Mouse (Mus musculus): ENCODE data around the gene Slc22a1.

DNA sequence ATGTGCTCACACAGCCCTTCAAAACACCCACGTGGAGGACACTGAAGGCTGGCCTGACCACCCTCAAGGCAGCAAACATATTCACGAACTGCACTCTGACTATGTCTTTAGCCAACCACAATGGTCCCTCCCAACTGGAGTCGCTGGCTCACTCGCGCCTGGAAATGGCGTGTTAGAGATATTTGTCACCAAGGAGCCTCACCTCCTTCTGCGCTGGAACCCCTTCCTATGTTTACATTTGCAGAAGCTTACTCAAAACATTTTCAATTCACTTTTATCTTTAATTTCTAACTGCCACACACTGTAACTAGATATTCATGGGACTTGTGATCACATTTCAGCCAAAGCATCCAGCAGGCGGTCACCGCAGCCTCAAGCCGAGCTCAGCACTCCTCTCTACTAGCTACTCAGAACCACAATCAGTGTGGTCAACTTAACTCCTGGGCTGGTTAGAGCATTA lies 31.0 kb upstream of the Slc22a1 start:
- TF ChIP-seq ZNF384 (IDR thresholded peaks at IDR 0.05; ENCODE audit: low read depth, low read length) (no peak), MAFK (IDR thresholded peaks at IDR 0.05; ENCODE audit: insufficient read depth, low read depth, low read length) (no peak)
